In the genomic region with DNA sequence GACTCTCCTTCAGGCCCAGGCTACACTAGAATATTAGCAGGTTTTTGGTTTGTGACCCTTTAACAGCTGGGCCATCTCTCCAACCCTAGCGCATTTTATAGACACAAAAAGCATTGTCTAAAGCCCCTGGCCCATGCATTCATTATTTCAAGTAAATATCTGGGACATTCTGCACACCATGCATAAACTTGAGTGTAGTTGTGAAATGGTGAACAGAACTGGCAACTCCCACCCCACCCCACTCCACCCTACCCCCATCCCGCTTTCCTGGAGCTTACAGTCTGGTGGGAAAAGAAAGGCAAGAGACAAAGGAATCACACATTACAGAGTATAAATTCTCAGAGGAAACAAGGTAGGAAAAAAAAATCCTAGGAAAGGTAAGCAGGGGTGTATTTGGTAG, we compare ENCODE assay signal across 8 mouse cellular contexts. TPM values are rescaled to one million over a fixed set of nuclear protein-coding genes. Genes with fewer than 3 reads are reported as not detected.
DNase-seq lines count a peak whose midpoint lies in the region; ATAC-seq and TF ChIP-seq lines count a peak whose summit lies in the region.

A gene (minus strand): TSS at position 162 of the 400 bp plus-strand sequence.

- TF ChIP-seq CTCF in kidney, postnatal 0 days (IDR thresholded peaks at IDR 0.05; ENCODE audit: low read depth) = no peak

- H3K9ac ChIP-seq in kidney, postnatal 0 days (ENCODE audit: low read depth, low read length) = peak within 1 kb of the TSS; percentile 99
- peak within 1 kb of the TSS; percentile 91 for H3K9ac ChIP-seq in intestine, embryonic 15.5 days

- H3K4me3 ChIP-seq in kidney, postnatal 0 days (replicated peaks; ENCODE audit: low read depth, low read length) = peak within 1 kb of the TSS; percentile 92
- peak within 1 kb of the TSS; percentile 86 for H3K4me3 ChIP-seq in intestine, embryonic 15.5 days (replicated peaks)

- no peaks in the 10 kb centered on the region for H3K36me3 ChIP-seq in kidney, postnatal 0 days (ENCODE audit: insufficient read depth, low read length)
- H3K36me3 ChIP-seq in intestine, embryonic 15.5 days = no peaks in the 10 kb centered on the region

- no peak for DNase-seq in kidney, postnatal 0 days (ENCODE audit: low spot score)
- DNase-seq in kidney, postnatal 4 days = no peak
- no peak for DNase-seq in adrenal gland, postnatal 4 days (ENCODE audit: low spot score in 2 of 2)
- no peak for DNase-seq in gastrocnemius, postnatal 36 days
- DNase-seq in right cerebral cortex, postnatal 14 days = no peak
- DNase-seq in B cell, adult 2 months = no peak

- no peaks in the 10 kb centered on the region for H3K27me3 ChIP-seq in kidney, postnatal 0 days (ENCODE audit: insufficient read depth, low read length)
- H3K27me3 ChIP-seq in intestine, embryonic 15.5 days (replicated peaks) = no peaks in the 10 kb centered on the region

- peak within 1 kb of the TSS; percentile 95 for H3K27ac ChIP-seq in kidney, postnatal 0 days
- H3K27ac ChIP-seq in intestine, embryonic 15.5 days = peak within 1 kb of the TSS; percentile 87

- H3K4me2 ChIP-seq in kidney, postnatal 0 days (ENCODE audit: low read length) = peak within 1 kb of the TSS; percentile 94
- peak within 1 kb of the TSS; percentile 81 for H3K4me2 ChIP-seq in intestine, embryonic 15.5 days (replicated peaks)

- WGBS in kidney, postnatal 0 days = 86% methylated on average over 2 of the region's 2 CpGs
- WGBS in intestine, embryonic 15.5 days = 79% methylated on average over 2 of the region's 2 CpGs

- H3K9me3 ChIP-seq in kidney, postnatal 0 days (replicated peaks; ENCODE audit: low read length) = no peaks in the 10 kb centered on the region
- H3K9me3 ChIP-seq in intestine, embryonic 15.5 days = no peaks in the 10 kb centered on the region

- H3K4me1 ChIP-seq in kidney, postnatal 0 days (replicated peaks; ENCODE audit: insufficient read depth, low read length) = peaks cover 26% of the 10 kb centered on the region
- H3K4me1 ChIP-seq in intestine, embryonic 15.5 days (replicated peaks) = peaks cover 19% of the 10 kb centered on the region

- no peak for ATAC-seq in kidney, postnatal 0 days (replicated peaks; ENCODE audit: low FRiP score, low read depth)
- ATAC-seq in intestine, embryonic 15.5 days = no peak
- ATAC-seq in megakaryocyte-erythroid progenitor cell, adult 5-6 weeks (replicated peaks; ENCODE audit: low FRiP score, low TSS enrichment, poor library complexity, severe bottlenecking) = no peak

- intact Hi-C loops in gastrocnemius, postnatal 36 days (cut with DNase I) = no loop called here

RNA-seq across cellular contexts. Expression of the gene that starts here (rescaled TPM):
- polyA plus RNA-seq in kidney, postnatal 0 days (2015; fragmentation: Nextera tagmentation; extraction: Ambion mirVana) = 263 and 267 TPM in 2 replicates
- 100 to 1,000 TPM; 164 to 176 TPM for total RNA-seq in adrenal gland, postnatal 4 days (2021)
- total RNA-seq in gastrocnemius, postnatal 36 days (2021) = 10 to 100 TPM; 57.5 to 69.3 TPM
- 297 and 322 TPM in 2 replicates for polyA plus RNA-seq in intestine, embryonic 15.5 days (2015; fragmentation: Nextera tagmentation; extraction: Ambion mirVana)
- total RNA-seq in megakaryocyte-erythroid progenitor cell, adult 5-6 weeks (2014; fragmentation: Nextera tagmentation) = 188 and 192 TPM in 2 replicates
- 316 and 323 TPM in 2 replicates for total RNA-seq in megakaryocyte-erythroid progenitor cell, adult 5-6 weeks (2017)
